ENCODE assay signal across 18 mouse cellular contexts in the genomic region with DNA sequence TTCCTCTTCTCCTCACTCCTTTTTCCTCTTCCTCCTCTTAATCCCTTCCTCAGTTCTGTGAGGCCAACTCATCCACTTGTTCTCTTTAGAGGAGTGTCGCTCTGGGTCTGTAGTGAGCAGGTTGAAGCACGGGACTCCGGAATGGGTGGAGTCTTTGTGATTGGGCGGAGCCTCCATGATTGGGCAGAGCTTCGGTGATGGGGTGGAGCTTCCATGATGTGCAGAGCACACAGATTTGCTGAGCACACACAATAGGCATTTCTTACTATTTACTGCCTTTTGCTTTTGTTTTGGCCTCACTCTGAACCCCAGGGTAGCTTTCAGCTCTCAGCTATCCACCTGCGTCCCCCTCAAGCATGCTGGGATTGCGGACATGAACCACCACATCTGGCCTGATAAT.
DNase-seq lines count a peak whose midpoint lies in the region; ATAC-seq and TF ChIP-seq lines count a peak whose summit lies in the region.
"Had no signal": no experiment of that assay in that cellular context is flagged by ENCODE, and none has a peak within 500 bp of the region (broad histone marks: within the 10 kb centered on the region; RNA-seq: fewer than 3 reads in every experiment).

No protein-coding gene starts in this region.

- in situ Hi-C loops in ES-E14 (cut with MboI; ENCODE audit: low sequenced_read_pairs in 2 of 2, unreplicated experiment in 2 of 2), result no loop called here

- H3K9me3 ChIP-seq in forebrain, embryonic 10.5 days, result no peaks in the 10 kb centered on the region
- no peaks in the 10 kb centered on the region for H3K9me3 ChIP-seq in forebrain, embryonic 16.5 days (ENCODE audit: control insufficient read depth, low read length)
- no peaks in the 10 kb centered on the region for H3K9me3 ChIP-seq in ES-E14 (ENCODE audit: control insufficient read depth, insufficient read depth, low read depth, low read length)
- no peaks in the 10 kb centered on the region for H3K9me3 ChIP-seq in neural tube, embryonic 15.5 days (replicated peaks)
- no peaks in the 10 kb centered on the region for H3K9me3 ChIP-seq in hindbrain, postnatal 0 days (ENCODE audit: low read length)
- H3K9me3 ChIP-seq: embryonic facial prominence, embryonic 15.5 days; forebrain, embryonic 15.5 days; heart, embryonic 12.5 days; hindbrain, embryonic 10.5 days; hindbrain, embryonic 15.5 days had no signal

- ATAC-seq in forebrain, embryonic 16.5 days, result no peak
- ATAC-seq in neural tube, embryonic 15.5 days (ENCODE audit: low FRiP score), result no peak
- ATAC-seq in megakaryocyte-erythroid progenitor cell, adult 5-6 weeks (replicated peaks; ENCODE audit: low FRiP score, low TSS enrichment, poor library complexity, severe bottlenecking), result no peak
- ATAC-seq in hindbrain, postnatal 0 days, result no peak
- ATAC-seq: forebrain, embryonic 15.5 days; inflammation-experienced regulatory T-cells, adult 6 months had no signal

- H3K4me2 ChIP-seq in forebrain, embryonic 16.5 days (ENCODE audit: low read length), result no peak overlapping the region
- H3K4me2 ChIP-seq in neural tube, embryonic 15.5 days, result no peak overlapping the region
- H3K4me2 ChIP-seq in hindbrain, postnatal 0 days (ENCODE audit: low read depth, low read length), result no peak overlapping the region
- H3K4me2 ChIP-seq: embryonic facial prominence, embryonic 15.5 days; forebrain, embryonic 15.5 days; heart, embryonic 12.5 days; hindbrain, embryonic 15.5 days had no signal

- 46% methylated on average over 7 of the region's 7 CpGs for WGBS in forebrain, embryonic 10.5 days
- WGBS in forebrain, embryonic 16.5 days, result 48% methylated on average over 7 of the region's 7 CpGs
- 43% methylated on average over 7 of the region's 7 CpGs for WGBS in neural tube, embryonic 15.5 days
- WGBS in hindbrain, postnatal 0 days, result 54% methylated on average over 7 of the region's 7 CpGs

- H3K27ac ChIP-seq in forebrain, embryonic 10.5 days, result 0 out of 2 replicates have a peak overlapping the region, but pooled peaks have one; percentile 2
- no peak overlapping the region for H3K27ac ChIP-seq in forebrain, embryonic 16.5 days (ENCODE audit: low read length)
- H3K27ac ChIP-seq in ES-E14 (ENCODE audit: insufficient read depth, low read depth, low read length, poor library complexity, severe bottlenecking), result no peak overlapping the region
- H3K27ac ChIP-seq in neural tube, embryonic 15.5 days (replicated peaks), result 0 out of 2 replicates have a peak overlapping the region, but pooled peaks have one; percentile 28
- no peak overlapping the region for H3K27ac ChIP-seq in hindbrain, postnatal 0 days
- H3K27ac ChIP-seq: embryonic facial prominence, embryonic 15.5 days; forebrain, embryonic 15.5 days; hindbrain, embryonic 10.5 days had no signal

- peaks cover 3% of the 10 kb centered on the region; the same call in 1 of the 2 replicates for H3K27me3 ChIP-seq in forebrain, embryonic 10.5 days (ENCODE audit: poor library complexity, severe bottlenecking)
- no peaks in the 10 kb centered on the region for H3K27me3 ChIP-seq in forebrain, embryonic 16.5 days (replicated peaks; ENCODE audit: control insufficient read depth, insufficient read depth, low read length)
- H3K27me3 ChIP-seq in neural tube, embryonic 15.5 days (replicated peaks), result no peaks in the 10 kb centered on the region
- no peaks in the 10 kb centered on the region for H3K27me3 ChIP-seq in hindbrain, postnatal 0 days (ENCODE audit: insufficient read depth, low read length)
- H3K27me3 ChIP-seq: forebrain, embryonic 15.5 days; hindbrain, embryonic 15.5 days had no signal

- no peak for TF ChIP-seq CTCF in hindbrain, postnatal 0 days (IDR thresholded peaks at IDR 0.05; ENCODE audit: low read depth)

- DNase-seq in forebrain, embryonic 10.5 days (ENCODE audit: extremely low spot score, low spot score), result no peak
- DNase-seq in lung, postnatal 36 days, result peak; percentile 21
- DNase-seq in lung, postnatal 4 days, result no peak
- peak; percentile 46 for DNase-seq in ES-E14 (ENCODE audit: low read depth, low spot score)
- DNase-seq in hindbrain, postnatal 0 days (ENCODE audit: low spot score), result no peak
- DNase-seq: adrenal gland, postnatal 14 days; embryo, embryonic 11 days; gastrocnemius, postnatal 14 days had no signal

- H3K4me1 ChIP-seq in forebrain, embryonic 10.5 days, result peaks cover 25% of the 10 kb centered on the region
- peaks cover 4% of the 10 kb centered on the region for H3K4me1 ChIP-seq in forebrain, embryonic 16.5 days (replicated peaks; ENCODE audit: control insufficient read depth, insufficient read depth, low read length)
- H3K4me1 ChIP-seq in ES-E14 (ENCODE audit: control insufficient read depth in 2 of 2, insufficient read depth in 2 of 2, low read length in 2 of 2, poor library complexity in 1 of 2), result peaks cover 4 to 16% of the 10 kb centered on the region in 2 experiments; a peak in 2 of 4 replicates
- peaks cover 41% of the 10 kb centered on the region for H3K4me1 ChIP-seq in neural tube, embryonic 15.5 days
- H3K4me1 ChIP-seq in hindbrain, postnatal 0 days (ENCODE audit: insufficient read depth, low read length), result peaks cover 4% of the 10 kb centered on the region
- H3K4me1 ChIP-seq: embryonic facial prominence, embryonic 15.5 days had no signal

- H3K4me3 ChIP-seq in forebrain, embryonic 10.5 days, result no peak overlapping the region
- no peak overlapping the region for H3K4me3 ChIP-seq in forebrain, embryonic 16.5 days (replicated peaks; ENCODE audit: low read length)
- H3K4me3 ChIP-seq in ES-E14 (ENCODE audit: insufficient read depth in 1 of 2, low read depth in 1 of 2, low read length in 2 of 2, poor library complexity in 1 of 2, severe bottlenecking in 1 of 2), result peak overlapping the region in 1 of 2 experiments; percentile 19; a peak in 1 of 4 replicates
- H3K4me3 ChIP-seq in neural tube, embryonic 15.5 days (replicated peaks), result no peak overlapping the region
- H3K4me3 ChIP-seq in hindbrain, postnatal 0 days (ENCODE audit: low read length), result no peak overlapping the region
- H3K4me3 ChIP-seq: embryonic facial prominence, embryonic 15.5 days; erythroblast, embryonic 14.5 days; forebrain, embryonic 15.5 days; heart, embryonic 12.5 days; hindbrain, embryonic 10.5 days; hindbrain, embryonic 15.5 days had no signal

- H3K36me3 ChIP-seq in forebrain, embryonic 10.5 days (replicated peaks), result no peaks in the 10 kb centered on the region
- no peaks in the 10 kb centered on the region for H3K36me3 ChIP-seq in forebrain, embryonic 16.5 days (ENCODE audit: control insufficient read depth, insufficient read depth)
- no peaks in the 10 kb centered on the region for H3K36me3 ChIP-seq in ES-E14 (ENCODE audit: control insufficient read depth, insufficient read depth, low read length, poor library complexity, severe bottlenecking)
- H3K36me3 ChIP-seq in neural tube, embryonic 15.5 days, result no peaks in the 10 kb centered on the region
- no peaks in the 10 kb centered on the region; the same call in 1 of the 2 replicates for H3K36me3 ChIP-seq in hindbrain, postnatal 0 days (ENCODE audit: insufficient read depth, low read length)
- H3K36me3 ChIP-seq: embryonic facial prominence, embryonic 15.5 days; forebrain, embryonic 15.5 days; heart, embryonic 12.5 days; hindbrain, embryonic 10.5 days; hindbrain, embryonic 15.5 days had no signal

- no peak overlapping the region for H3K9ac ChIP-seq in forebrain, embryonic 16.5 days (replicated peaks; ENCODE audit: low read depth, low read length)
- H3K9ac ChIP-seq in ES-E14 (ENCODE audit: insufficient read depth, low read depth, low read length, poor library complexity, severe bottlenecking), result no peak overlapping the region
- no peak overlapping the region for H3K9ac ChIP-seq in neural tube, embryonic 15.5 days (replicated peaks)
- H3K9ac ChIP-seq in hindbrain, postnatal 0 days (replicated peaks; ENCODE audit: low read length), result no peak overlapping the region
- H3K9ac ChIP-seq: embryonic facial prominence, embryonic 15.5 days; forebrain, embryonic 15.5 days; heart, embryonic 12.5 days; hindbrain, embryonic 15.5 days had no signal

TF ChIP-seq in ES-E14, 5 proteins besides CTCF, POLR2A, EP300 and RAD21:
- TF ChIP-seq MAFK (IDR thresholded peaks at IDR 0.05; ENCODE audit: insufficient read depth, low read depth, low read length), result peak; percentile 81
- TF ChIP-seq ZC3H11A (IDR thresholded peaks at IDR 0.05; ENCODE audit: borderline replicate concordance, low read depth, low read length), result no peak
- TF ChIP-seq HCFC1 (IDR thresholded peaks at IDR 0.05; ENCODE audit: borderline replicate concordance, insufficient read depth, low read length), result no peak

Comparison
In these comparisons a context has a peak if more than half of its experiments do, and no peak if none do; other contexts are left out.
1. DNase-seq: peak in lung, postnatal 36 days (single experiment) and ES-E14 (single experiment); none in forebrain, embryonic 10.5 days (single experiment), lung, postnatal 4 days (0 of 2) and hindbrain, postnatal 0 days (single experiment).
2. H3K27ac ChIP-seq: peak in forebrain, embryonic 10.5 days (single experiment) and neural tube, embryonic 15.5 days (single experiment); none in forebrain, embryonic 16.5 days (single experiment), ES-E14 (single experiment) and hindbrain, postnatal 0 days (single experiment).